8 mouse cellular contexts compared by ENCODE assay signal in the genomic region with DNA sequence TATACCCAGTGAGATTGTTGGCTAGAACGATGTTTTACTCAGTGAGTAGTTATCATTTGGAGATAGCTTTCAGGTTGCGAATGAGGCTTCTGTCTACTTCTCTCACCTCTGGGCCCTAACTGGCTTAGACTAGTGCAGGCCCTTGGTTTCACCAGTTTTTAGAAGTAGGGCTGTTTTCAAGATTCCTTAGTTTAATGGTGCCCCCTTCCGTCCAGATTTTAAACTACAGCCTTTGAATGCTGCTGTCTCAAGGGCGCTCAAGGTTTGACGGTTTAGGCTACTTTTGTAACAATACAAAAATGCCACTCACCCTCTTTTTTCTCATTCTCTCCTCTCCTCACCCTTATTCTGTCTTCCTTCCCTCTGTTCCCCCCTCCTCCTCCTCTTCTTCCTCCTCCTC. TPM values are rescaled to one million over a fixed set of nuclear protein-coding genes. Genes with fewer than 3 reads are reported as not detected.
DNase-seq lines count a peak whose midpoint lies in the region; ATAC-seq and TF ChIP-seq lines count a peak whose summit lies in the region.

No protein-coding gene starts in this region.

- no peaks in the 10 kb centered on the region for H3K9me3 ChIP-seq in G1E (replicated peaks)

- TF ChIP-seq CTCF in G1E (IDR thresholded peaks at IDR 0.05; ENCODE audit: low read depth, low read length): peak; percentile 17; the same call in 1 of the 2 replicates

- peaks cover 9% of the 10 kb centered on the region; the same call in 1 of the 2 replicates for H3K4me1 ChIP-seq in G1E (ENCODE audit: insufficient read depth, low read depth, low read length)

- no peaks in the 10 kb centered on the region for H3K36me3 ChIP-seq in G1E (replicated peaks)

- no peak overlapping the region for H3K4me3 ChIP-seq in G1E (ENCODE audit: low read depth, low read length)

- DNase-seq in A20 (ENCODE audit: low read depth, low spot score): peak; percentile 64
- DNase-seq in G1E (ENCODE audit: low spot score): peak; percentile 8
- peak; percentile 5 for DNase-seq in cerebellum, adult 11-12 months
- peak; percentile 29 to 96 for DNase-seq in frontal cortex, adult 2 months (ENCODE audit: extremely low spot score in 1 of 2, low spot score in 1 of 2)
- DNase-seq in kidney, adult 8-10 months: peak; percentile 60 to 74
- peak; percentile 58 for DNase-seq in left cerebral cortex, postnatal 4 days
- peak; percentile 38 for DNase-seq in retina, adult 2 months (ENCODE audit: low read depth, low spot score)

- H3K27me3 ChIP-seq in G1E (ENCODE audit: insufficient read depth, low read length): no peaks in the 10 kb centered on the region; the same call in 1 of the 2 replicates

- intact Hi-C loops in left cerebral cortex, postnatal 4 days (cut with DNase I): loop anchor here (10.0 kb wide), 2 partner anchors 66 to 486 kb away; no protein-coding TSS in a partner anchor

- no peak for ATAC-seq in G1E (ENCODE audit: extremely low read depth, insufficient number of reproducible peaks, low FRiP score, poor library complexity, severe bottlenecking)
- ATAC-seq in activated CD4-positive, CD25-positive, alpha-beta regulatory T cell, adult 4 months: no peak

RNA-seq across cellular contexts. Expression of a gene that starts 5.5 kb away (rescaled TPM):
- total RNA-seq in G1E (2014; fragmentation: Nextera tagmentation) (not detected in 2 replicates), G1E (2017) (0.12 TPM in 1 of 2 replicates, not detected in the other)
- polyA plus RNA-seq in G1E (2012): not detected in 2 replicates
- 0.04 TPM in 2 replicates for polyA plus RNA-seq in frontal cortex, adult 2 months (2012; rRNA removed)
- not detected for total RNA-seq in left cerebral cortex, postnatal 4 days (2021)
- polyA plus RNA-seq in activated CD4-positive, CD25-positive, alpha-beta regulatory T cell, adult 4 months (2017; shearing (Covaris generic)): not detected

RNA-seq across cellular contexts. Expression of a gene that starts 46.7 kb away (rescaled TPM):
- total RNA-seq in G1E (2014; fragmentation: Nextera tagmentation) (not detected in 2 replicates), G1E (2017) (0.11 TPM in 1 of 2 replicates, not detected in the other)
- polyA plus RNA-seq in G1E (2012): not detected in 2 replicates
- not detected in 2 replicates for polyA plus RNA-seq in frontal cortex, adult 2 months (2012; rRNA removed)
- total RNA-seq in left cerebral cortex, postnatal 4 days (2021): not detected
- not detected for polyA plus RNA-seq in activated CD4-positive, CD25-positive, alpha-beta regulatory T cell, adult 4 months (2017; shearing (Covaris generic))

Comparison
In these comparisons a context has a peak if more than half of its experiments do, and no peak if none do; other contexts are left out.
1. DNase-seq: peak in every context shown above with its lines; median percentile 67 in kidney, adult 8-10 months; 64 in A20; 62 in frontal cortex, adult 2 months; 58 in left cerebral cortex, postnatal 4 days; 38 in retina, adult 2 months; 8 in G1E; 5 in cerebellum, adult 11-12 months.